Mouse (Mus musculus) frontal cortex, adult (tissue): ENCODE measurements around the gene Dld.

ENCODE experiments used
- ATAC-seq: cut with Nextera tagmentation; 2 replicates; pipeline ENCODE4 v1.9.2; 2017; ENCODE audit warnings: mild to moderate bottlenecking, moderate library complexity, mixed read lengths; ENCODE audit not compliant: low TSS enrichment

Gene Dld

DNA sequence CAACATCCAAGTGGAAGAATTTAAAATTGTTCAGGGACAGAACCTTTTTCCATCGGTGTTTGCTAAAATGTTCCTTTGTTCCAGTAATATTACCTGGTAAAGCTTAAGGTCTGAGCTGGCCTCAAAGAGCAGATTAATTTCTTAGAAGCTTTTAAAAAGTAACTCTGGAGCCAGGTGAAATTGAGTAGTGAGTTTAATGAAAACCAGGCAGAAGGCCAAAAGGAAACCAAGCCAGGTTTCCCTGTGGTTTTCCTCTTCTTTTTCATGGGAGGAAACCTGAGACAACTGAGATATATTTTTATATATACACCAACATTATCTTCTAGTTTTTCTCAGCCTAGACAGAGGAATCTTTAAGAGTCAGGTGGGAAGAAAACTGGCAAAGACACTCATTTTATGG is 29.7 kb downstream of the Dld start:
- ATAC-seq = no peak

GRCm38 (mm10) chr12:31320817-31321216 is 30.4 kb downstream of the Dld start:
- no peak for ATAC-seq

GRCm38 (mm10) chr12:31318409-31318963 is 32.8 kb downstream of the Dld start:
- no peak for ATAC-seq

GRCm38 (mm10) chr12:31317670-31318408 is 33.4 kb downstream of the Dld start:
- no peak for ATAC-seq

DNA sequence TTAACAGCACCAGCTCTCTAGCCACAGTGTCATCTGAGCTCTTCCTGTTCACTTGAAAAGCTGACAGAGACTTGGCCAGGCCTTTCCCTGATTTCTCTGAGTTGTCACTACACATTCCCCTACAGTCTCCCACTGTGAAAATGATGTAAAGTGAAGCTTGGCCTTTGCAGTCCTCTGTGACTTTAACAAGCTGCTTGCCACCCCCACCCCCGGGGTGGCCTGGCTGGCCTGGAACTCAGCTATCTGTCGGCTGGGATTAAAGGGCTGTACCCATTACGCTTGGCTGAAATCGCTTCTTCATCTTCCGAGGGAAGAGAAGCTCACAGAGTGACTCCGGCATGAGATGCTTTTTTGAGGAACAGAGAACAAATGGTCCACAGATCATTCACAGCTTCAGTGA is 35.3 kb downstream of the Dld start:
- ATAC-seq = no peak

DNA sequence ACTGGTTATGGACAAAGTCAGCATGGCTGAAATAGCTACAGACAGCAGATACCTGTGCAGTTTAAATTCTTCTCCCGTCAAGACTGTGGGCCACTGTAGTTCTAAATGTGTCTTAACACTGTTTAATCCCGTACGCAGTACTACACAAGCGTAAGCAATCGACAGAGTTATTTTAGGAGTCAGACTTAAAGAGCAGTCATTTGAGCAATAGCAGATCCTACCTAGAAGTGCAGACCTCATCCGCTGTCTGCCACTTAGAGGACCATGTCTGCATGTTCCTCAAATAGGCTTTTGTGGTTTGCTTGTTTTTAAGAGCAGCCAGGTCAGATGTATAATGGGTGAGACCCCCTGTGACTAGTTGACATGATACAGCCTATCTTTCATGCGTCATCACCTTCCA is 36.9 kb downstream of the Dld start:
- ATAC-seq = no peak

DNA sequence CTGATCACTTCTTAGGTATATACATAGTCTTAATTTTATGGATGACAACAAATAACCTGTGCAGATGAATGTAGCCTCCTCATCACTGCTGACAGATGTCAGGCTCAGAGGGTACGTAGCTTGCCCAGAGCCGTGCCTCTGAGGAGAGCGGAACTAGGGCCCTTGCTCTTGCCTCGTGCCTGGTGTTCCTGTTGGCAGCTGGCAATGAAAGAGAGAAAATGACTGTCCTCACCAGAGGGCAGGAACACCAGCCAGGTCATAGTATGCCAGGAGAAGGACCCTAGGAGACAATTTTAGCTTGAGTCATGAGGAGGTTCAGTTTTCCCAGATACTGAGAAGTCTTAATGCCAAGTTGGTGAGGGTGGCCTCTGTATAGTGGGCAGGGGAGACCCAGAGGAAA is 38.1 kb downstream of the Dld start:
- no peak for ATAC-seq

DNA sequence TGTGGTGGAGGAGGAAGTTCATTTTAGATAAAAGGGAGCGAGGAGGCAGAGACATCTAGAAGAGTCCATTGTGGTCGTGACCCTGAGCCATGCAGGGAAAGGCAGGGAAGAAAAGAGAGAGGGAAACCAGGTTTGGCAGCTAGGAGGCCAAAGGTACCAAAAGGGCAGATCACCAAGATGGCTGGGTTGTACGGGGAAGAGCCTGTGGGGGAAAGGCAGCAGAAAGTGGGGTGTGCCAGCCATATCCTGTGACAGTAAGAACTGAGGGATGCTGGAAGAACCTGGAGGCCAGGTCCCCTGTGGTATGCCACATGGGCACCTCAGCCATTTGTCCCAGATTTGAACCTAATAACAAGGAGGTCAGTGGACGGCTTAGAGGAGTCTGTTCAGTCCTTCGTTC is 39.0 kb downstream of the Dld start:
- no peak for ATAC-seq

DNA sequence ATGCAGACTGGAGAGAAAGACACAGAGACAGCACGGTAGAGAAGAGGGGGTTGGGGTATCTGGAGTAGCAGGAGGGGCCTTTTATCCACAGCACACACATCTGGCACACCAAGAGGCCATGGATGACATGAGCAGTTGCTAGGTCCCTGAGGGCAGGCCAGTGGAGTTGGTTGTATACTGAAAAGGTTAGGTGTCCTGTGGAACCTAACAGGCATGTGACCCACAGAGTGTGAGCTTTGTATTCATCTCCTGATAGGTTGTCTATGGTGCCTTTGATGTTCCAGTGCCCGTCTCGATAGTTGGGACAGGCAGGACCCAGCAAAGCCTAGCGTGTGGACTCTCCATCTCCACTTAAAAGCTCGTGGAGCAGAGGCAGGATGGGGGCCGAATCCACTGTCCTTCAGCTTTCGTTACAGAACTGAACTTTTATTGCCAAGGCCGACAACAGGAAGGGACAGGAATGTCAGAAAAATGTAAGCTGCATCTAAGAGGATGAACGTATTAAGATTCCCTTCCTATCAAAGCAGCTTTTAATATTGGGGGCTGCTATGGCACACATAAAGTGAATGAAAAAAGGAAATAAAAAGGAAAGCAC is 39.5 kb downstream of the Dld start:
- no peak for ATAC-seq

DNA sequence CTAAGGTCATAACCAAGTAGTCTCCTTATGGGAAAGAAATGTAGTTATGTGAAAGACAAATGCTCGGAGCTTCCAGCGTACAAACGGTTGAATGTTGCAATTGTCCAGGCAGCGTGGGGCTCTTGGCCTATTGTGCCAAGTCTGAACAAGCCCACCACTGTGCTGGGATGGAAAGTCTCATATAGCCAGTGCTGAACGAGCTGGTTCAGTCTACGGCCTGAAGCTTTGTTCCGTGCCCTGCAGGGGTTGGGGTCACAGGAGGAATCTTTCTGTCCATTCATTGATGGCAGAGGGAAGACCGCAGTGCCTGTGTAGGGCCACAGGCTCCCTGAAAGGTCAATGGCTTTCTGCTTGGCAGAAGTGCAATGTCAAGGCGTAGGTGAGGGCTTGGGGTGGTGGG is 40.6 kb downstream of the Dld start:
- ATAC-seq = no peak

- ATAC-seq = no peak
Observed at GRCm38 (mm10) chr12:31307756-31308155, 43.5 kb downstream of the Dld start.

DNA sequence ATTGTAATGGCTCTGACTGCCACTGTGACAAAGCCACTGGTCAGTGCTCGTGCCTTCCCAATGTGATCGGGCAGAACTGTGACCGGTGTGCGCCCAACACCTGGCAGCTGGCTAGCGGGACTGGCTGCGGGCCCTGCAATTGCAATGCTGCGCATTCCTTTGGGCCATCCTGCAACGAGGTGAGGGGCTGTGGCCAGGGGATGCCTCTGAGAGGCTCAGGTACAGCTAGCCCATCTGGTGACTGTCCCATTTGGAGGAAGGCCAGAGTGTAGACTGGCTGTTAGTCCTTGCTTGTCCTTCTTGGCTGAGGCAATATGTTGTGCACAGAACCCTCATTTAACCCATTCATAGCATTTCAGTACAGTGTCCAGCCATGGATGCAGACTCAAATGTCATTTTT is 44.2 kb downstream of the Dld start:
- ATAC-seq = no peak

- no peak for ATAC-seq
Observed at GRCm38 (mm10) chr12:31306075-31306675, 45.1 kb downstream of the Dld start.

- no peak; the same call in none of the 2 replicates for ATAC-seq
Observed at GRCm38 (mm10) chr12:31302766-31303511, 48.3 kb downstream of the Dld start.

GRCm38 (mm10) chr12:31302266-31302665 is 49.0 kb downstream of the Dld start:
- ATAC-seq = no peak

DNA sequence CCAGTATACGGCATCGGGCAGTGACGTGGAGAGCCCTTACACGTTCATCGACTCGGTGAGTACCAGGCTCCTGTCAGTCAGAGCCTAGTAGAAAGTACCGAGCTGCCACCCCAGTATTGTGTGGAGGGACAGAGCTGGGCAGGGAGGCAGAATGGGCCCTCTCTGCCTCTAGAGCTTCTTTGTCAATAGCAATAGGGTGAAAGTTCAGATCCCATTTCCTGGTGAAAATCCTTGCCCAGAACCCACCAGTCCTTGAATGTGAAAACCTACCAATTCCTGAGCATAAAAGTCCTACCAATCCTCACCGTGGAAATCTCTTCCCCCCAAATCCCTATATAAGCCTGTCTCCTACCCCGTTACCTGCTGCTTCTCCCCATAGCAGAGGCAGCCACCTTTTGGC is 51.0 kb downstream of the Dld start:
- no peak for ATAC-seq

DNA sequence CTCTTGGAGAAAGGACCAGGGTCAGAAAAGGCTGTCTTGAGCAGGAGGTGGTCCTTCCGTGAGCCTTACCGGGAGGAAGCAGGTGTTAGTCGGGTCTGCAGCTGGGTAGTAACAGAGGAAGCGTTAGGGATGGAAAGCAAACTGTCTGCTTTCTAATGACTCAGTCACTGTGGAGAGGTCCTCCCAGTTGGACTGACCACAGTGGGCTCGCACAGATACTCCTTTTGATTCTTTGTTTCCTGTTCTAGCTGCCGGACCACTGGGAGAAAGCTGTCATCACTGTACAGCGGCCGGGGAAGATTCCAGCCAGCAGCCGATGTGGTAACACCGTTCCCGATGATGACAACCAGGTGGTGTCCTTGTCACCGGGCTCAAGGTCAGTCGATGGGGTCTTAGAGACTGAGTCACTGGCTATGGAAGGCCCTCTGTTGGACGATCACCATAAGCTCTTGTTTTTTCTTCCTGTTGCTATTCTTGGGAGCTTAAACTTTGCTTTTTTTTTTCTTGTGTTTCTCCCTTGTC is 51.5 kb downstream of the Dld start:
- no peak for ATAC-seq

DNA sequence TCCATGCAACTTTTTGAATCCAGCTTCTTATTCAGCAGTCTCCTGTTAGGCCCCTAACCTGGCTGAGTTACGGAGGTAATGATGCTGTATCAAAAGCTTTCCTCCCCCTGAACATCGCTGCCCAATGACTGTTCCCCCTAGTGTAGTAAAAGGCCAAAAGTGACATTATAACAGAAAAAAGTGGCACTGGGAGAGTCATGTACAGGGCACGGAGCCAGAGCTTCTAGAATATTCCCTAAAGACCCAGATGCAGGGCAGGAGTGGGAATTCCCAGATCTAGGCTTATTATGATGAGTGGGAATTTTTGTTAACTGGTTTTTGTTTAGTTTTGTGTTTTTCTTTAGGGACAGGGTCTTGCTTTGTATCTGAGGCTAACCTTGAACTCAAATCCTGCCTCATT is 52.1 kb downstream of the Dld start:
- no peak for ATAC-seq

DNA sequence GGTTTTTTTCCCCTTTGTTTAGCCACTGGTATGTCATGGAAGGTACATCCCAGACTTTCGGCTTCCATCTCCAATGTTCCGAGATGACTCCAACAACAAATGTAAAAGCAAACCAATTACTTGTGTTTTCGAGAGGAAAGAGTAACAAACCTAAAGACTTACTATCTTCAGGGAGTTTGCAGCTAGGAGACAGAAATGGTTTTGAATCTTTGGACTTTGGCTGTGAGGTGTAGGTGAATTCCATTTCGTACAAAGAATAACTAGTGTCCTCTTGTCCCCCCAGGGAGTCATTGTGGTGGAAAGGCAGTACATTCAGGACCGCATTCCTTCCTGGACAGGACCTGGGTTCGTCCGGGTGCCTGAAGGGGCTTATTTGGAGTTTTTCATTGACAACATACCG is 52.7 kb downstream of the Dld start:
- ATAC-seq = no peak

DNA sequence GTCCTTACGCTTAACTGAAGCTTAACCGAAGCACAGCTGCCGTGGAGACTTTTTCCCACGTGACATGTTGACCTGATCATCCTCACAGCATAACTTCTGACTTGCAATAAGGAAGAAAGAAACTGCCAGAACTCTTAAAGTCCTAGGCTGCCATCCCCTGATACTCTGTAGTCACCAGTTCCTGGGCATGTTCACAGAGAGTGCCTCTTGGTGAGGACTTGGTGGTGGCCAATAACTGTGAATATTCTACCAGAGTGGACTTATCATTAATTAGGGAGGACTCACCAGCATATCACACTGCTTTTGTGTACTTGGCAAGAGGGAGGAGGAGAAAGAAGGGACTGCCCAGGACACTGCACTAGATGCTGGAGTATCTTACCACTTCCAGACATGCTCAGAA is 53.1 kb downstream of the Dld start:
- no peak for ATAC-seq

GRCm38 (mm10) chr12:31296097-31296496 is 55.2 kb downstream of the Dld start:
- ATAC-seq = no peak

DNA sequence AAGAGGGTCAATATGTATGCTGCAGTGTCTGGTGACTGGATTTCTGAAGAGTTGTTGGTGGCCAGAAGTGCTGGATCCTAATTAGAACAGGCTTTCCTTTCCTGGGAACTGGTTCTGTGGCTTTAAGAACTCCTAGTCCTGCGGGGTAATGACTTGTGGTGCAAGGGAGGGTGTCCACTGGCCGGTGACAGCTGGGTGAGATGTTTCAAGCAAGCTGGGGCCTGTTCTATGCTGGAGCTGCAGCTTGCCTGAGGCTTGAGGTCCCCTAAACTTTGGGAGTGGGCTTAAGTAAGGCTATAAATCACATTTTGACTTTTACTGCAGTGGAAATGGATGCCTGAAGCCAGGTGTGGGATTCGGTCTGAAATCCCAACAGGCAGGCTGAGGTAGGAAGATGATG is 55.7 kb downstream of the Dld start:
- no peak for ATAC-seq
